Mouse (Mus musculus) left cerebral cortex, adult 2 months (tissue): ENCODE measurements around the gene Pdcd11. TPM values are rescaled to one million over a fixed set of nuclear protein-coding genes. Genes with fewer than 3 reads are reported as not detected.

Source experiments
- DNase-seq, 2 experiments: peaks; one replicate each; pipeline ENCODE4 v3.0.0; 2021 to 2022; ENCODE audit warnings: low spot score in 2 of 2, mixed read lengths in 1 of 2; ENCODE audit errors: extremely low spot score in 1 of 2
- H3K27ac ChIP-seq: fragments of 200-600 bp; 2 replicates; pipeline ENCODE4 v1.8.1; 2022
- H3K4me3 ChIP-seq: fragments of 200-600 bp; 2 replicates; pipeline ENCODE4 v1.8.1; 2022
- CTCF ChIP-seq: fragments of 200-600 bp; IDR thresholded peaks from 2 replicates; pipeline ENCODE4 v1.8.1; 2022; ENCODE audit warnings: antibody characterized with exemption, mild to moderate bottlenecking, moderate library complexity
- intact Hi-C: fragments of 180-260 bp; cut with DNase I; formaldehyde crosslinking; loops from one replicate; pipeline ENCODE4 v1.15.1; 2025
- long read RNA-seq, 2 experiments: library from polyadenylated mRNA; stranded (forward); transcript quantifications; one replicate each; pipeline ENCODE4 v2.0.0; 2021; ENCODE audit warnings: borderline mapping rate in 2 of 2
- total RNA-seq, 2 experiments: library from RNA; stranded (reverse); gene quantifications; 2 replicates each; pipeline ENCODE4 v1.2.3; 2021

Gene Pdcd11
- total RNA-seq, result 10 to 100 TPM; 15.6 to 16.4 TPM
- long read RNA-seq, experiment 1, full-length matches to known transcripts, result 9 of 20 reads
- long read RNA-seq, experiment 1, partial matches to known transcripts, result 8 of 20 reads
- long read RNA-seq, experiment 1, other reads (novel, unspliced or antisense), result 3 of 20 reads
- long read RNA-seq, experiment 2, full-length matches to known transcripts, result 8 of 22 reads
- long read RNA-seq, experiment 2, partial matches to known transcripts, result 7 of 22 reads
- long read RNA-seq, experiment 2, other reads (novel, unspliced or antisense), result 7 of 22 reads

DNA sequence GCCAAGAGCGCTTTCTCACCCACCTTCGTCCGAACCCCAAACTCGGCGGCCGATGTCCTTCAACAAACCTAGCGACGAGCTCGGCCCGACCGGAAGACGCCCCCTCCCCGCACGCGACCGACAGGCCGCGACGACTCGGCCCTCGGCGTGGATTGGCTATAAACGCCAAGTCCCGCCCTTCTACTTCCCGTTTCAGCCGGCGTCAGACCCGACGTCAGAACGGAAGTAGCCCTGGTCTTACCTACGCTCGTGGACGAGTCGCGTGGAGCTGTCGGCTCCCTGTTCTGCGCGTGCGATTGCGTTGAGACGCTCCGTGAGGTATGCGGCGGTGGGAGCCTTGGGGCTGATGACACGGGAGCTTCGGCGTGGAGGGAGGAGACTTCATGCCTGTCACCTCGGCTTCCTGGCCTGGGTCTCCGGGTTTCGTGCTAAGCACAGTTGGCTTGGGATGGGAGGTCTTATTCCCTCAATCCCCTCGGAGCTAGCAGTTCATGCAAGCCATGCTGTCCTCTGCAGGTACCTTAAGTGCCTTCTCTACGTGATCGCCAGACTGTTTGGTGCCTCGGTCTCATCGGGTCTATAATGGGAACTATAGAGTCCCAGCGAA, at the start of gene Pdcd11, which contains the start of gene Usmg5:
Gene Pdcd11, plus strand, starts transcription at position 219 of the 607 bp plus-strand sequence.
Gene Usmg5, minus strand, starts transcription at position 98 of the 607 bp plus-strand sequence.
- DNase-seq, result peak; percentile 97 to 98
- TF ChIP-seq CTCF, result no peak
- H3K4me3 ChIP-seq, result peak within 1 kb of the TSS; percentile 72
- intact Hi-C loops, result no loop called here
- peak within 1 kb of the TSS; percentile 99 for H3K27ac ChIP-seq

DNA sequence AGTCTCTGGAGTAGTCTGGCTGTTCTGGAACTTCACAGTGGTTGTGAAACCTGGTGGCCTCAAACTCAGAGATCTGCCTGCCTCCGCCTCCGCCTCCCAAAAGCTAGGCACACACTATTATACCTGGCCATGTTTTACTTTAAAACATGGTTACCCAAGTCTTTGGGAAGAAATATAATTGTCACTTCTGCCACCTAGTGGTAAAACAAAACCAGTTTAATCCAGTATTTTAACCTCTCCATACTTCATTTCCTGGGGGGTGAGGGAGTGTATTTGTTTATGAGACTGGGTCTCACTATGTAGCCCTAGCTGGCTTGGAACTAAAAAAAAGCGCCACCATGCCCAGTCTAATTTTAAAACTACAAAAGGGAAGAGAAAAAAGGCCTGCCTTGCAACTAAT, 47.0 kb upstream of the Pdcd11 start:
- intact Hi-C loops, result loop anchor here (5.0 kb wide), 1 partner anchor 281 kb away; the partner anchor contains the start of gene Cnnm2
- Histone ChIP-seq H3K4me3 (no peak overlapping the region), H3K27ac (no peak overlapping the region)
- DNase-seq, result no peak
- TF ChIP-seq CTCF, result peak; percentile 58

DNA sequence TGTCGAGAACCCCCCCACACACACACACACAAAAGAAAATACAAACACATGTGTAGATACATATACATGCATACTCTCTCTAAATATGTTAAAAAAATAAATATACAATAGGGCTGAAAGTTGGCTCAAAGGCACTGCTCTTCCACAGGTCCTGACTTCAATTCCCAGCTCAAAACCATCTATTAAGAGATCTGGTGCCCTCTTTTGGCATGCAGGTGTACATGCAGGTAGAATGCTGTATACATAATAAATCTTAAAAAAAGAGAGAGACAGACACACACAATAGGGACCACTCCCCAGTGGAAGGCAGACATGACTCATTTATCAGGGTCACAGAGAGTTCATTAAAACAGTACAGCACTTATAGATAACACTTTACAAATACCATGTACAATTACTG, 44.2 kb upstream of the Pdcd11 start:
- Histone ChIP-seq H3K4me3 (no peak overlapping the region), H3K27ac (no peak overlapping the region)
- intact Hi-C loops, result loop anchor here (5.0 kb wide), 1 partner anchor 374 kb away; the partner anchor contains the start of gene Cyp17a1
- no peak for DNase-seq
- peak; percentile 31 for TF ChIP-seq CTCF

DNA sequence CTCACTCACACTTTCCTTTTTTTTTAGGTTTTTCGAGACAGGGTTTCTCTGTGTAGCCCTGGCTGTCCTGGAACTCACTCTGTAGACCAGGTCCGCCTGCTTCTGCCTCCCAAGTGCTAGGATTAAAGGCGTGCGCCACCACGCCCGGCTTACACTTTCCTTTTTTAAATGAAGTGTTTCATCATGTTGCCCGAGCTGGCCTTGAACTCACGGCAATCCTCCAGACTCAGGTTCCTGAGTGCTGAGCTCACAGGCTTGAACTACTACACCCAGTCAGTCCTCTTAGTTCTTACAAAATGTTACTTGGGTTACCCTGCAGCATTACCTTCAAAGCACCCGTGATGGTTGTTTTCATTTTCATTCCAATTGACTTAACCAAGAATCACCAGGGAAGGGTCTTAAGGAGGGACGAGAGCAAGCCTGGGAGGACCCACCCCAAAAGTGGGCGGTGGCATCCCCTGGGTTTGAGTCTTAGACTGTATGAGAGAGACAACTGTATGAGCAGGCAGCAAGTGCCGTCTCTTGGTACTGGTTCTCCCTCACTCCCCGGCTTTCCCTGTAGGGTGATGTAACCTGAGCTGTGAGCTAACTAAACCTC, 43.2 kb upstream of the Pdcd11 start:
- DNase-seq, result no peak
- intact Hi-C loops, result loop anchor here (5.0 kb wide), 1 partner anchor 375 kb away; the partner anchor contains the start of gene Cyp17a1
- Histone ChIP-seq H3K27ac (no peak overlapping the region), H3K4me3 (no peak overlapping the region)
- no peak for TF ChIP-seq CTCF

DNA sequence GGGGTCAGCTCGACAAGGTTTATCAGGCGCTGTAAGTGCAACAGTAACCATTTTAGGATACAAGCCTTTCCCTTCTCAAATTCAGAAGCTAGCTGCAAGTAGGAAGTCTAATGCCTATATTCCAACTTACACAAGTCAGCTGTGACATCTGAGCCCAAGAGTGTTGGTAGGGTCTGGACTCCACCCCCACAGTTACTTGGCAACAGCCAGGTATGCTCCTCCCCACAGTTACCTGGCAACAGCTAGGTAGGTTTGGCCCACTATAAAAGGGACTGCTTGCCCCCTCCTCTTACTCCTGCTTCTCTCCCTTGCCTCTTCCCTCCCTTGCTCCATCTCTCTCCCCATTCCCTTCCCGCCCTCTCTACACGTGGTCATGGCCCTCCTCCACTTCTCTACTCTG, 41.5 kb upstream of the Pdcd11 start:
- no peak overlapping the region for H3K27ac ChIP-seq
- no peak for DNase-seq
- intact Hi-C loops, result loop anchor here (5.0 kb wide), 1 partner anchor 377 kb away; the partner anchor contains the start of gene Cyp17a1
- H3K4me3 ChIP-seq, result no peak overlapping the region
- no peak for TF ChIP-seq CTCF

DNA sequence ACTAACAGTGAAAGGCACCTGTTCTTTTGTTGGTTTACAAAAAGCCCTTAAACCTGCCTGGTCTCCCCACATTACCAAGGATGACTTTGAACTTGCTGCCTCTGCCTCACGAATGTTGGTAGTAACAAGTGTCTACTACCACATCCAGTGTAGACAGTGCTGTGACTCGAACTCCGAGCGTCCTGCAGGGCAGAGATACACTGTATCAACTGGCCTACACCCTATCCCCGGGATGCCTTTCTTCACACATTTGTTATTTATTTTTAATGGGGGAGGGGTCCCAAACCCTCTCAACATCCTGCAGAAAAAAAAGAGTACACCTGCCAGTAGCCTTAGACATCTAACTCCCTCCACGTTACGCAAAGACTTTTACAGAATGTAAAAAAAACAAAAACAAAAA, 40.7 kb upstream of the Pdcd11 start:
- TF ChIP-seq CTCF, result no peak
- H3K27ac ChIP-seq, result no peak overlapping the region; the same call in 1 of the 2 replicates
- intact Hi-C loops, result loop anchor here (5.0 kb wide), 1 partner anchor 378 kb away; the partner anchor contains the start of gene Cyp17a1

DNA sequence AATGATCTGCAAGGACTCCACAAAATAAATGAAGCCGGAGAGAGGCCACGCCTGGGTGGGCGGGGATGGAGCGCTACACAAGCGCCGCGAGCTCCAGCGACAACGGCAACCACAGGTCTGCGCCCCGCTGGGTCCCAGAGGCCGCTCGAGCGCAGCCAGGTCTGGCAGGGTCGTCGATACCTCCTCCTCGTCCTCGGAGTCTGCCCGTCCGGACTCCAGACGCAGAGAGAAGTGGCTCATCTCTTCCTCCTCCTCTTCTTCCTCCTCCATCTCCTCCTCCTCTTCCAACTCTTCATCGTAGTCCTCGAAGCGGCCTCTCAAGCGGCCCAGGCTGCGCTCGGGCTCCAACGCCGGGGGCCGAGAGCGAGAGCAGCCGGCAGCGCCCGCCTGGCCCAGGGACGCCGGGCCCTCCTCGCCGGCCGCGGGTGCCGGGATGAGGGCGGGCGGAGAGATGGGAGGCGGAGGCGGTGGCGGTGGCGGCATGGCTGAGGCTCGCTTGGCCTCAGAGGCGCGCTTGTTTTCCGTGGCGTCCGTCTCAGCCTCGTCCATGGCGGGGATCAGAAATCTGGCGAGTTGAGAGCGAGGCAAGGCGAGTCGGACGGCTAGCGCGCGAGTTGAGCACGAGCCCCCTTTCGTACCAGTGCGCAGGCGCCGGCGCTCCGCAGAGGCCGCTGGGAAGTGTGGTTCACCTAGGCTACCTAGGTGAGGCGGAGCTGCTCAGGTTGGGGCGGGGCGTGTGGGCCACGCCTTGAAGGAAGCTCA, 40.1 kb upstream of the Pdcd11 start, which contains the start of gene Pcgf6:
Gene Pcgf6, minus strand, starts transcription at position 636 of the 762 bp plus-strand sequence.
- peak within 1 kb of the TSS; percentile 84 for H3K27ac ChIP-seq
- H3K4me3 ChIP-seq, result peak within 1 kb of the TSS; percentile 73
- DNase-seq, result peak; percentile 84 to 87
- TF ChIP-seq CTCF, result no peak; the same call in 1 of the 2 replicates
- intact Hi-C loops, result loop anchor here (1.0 kb wide), 1 partner anchor 17 kb away; the partner anchor contains the start of gene Taf5

More for the DNA sequence above, 40.7 kb upstream of the Pdcd11 start:
- no peak for DNase-seq
- peak overlapping the region; percentile 73 for H3K4me3 ChIP-seq

DNA sequence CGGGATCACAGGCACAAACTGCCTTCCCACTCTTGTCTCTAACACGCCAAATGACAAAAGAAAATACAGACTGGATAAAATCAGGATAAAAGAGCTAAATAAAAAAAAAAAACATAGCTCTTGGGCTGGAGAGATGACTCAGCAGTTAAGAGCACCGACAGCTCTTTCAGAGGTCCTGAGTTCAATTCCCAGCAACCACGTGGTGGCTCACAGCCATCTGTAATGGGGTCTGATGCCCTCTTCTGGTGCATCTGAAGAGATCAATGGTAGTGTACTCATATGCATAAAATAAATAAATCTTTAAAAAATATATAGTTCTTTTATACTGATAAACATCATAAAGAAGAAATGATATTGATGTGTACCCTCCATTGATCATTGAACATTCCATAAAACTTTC, 37.6 kb upstream of the Pdcd11 start:
- Histone ChIP-seq H3K27ac (no peak overlapping the region), H3K4me3 (no peak overlapping the region)
- no peak for TF ChIP-seq CTCF
- no peak for DNase-seq
- intact Hi-C loops, result no loop called here

DNA sequence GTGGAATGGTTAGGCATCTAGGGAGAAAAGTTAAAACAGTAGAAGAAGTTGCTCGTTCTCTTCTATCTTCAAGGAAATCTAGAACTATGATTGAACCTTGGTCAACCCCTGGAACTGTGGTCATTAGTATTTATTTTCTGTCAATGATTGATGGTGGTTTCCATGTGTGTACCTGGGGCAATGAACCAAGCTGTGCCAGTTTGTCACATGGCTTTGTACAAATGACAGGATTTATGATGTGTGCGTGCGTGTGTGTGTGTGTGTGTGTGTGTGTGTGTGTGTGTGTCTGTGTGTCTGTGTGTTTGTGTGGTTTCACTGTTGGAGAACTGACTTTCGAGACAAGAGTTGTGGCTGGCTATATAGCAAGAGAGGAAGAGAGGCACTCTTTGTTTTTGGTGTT, 37.1 kb upstream of the Pdcd11 start:
- Histone ChIP-seq H3K4me3 (no peak overlapping the region), H3K27ac (no peak overlapping the region)
- no peak for TF ChIP-seq CTCF
- no peak for DNase-seq
- intact Hi-C loops, result no loop called here

DNA sequence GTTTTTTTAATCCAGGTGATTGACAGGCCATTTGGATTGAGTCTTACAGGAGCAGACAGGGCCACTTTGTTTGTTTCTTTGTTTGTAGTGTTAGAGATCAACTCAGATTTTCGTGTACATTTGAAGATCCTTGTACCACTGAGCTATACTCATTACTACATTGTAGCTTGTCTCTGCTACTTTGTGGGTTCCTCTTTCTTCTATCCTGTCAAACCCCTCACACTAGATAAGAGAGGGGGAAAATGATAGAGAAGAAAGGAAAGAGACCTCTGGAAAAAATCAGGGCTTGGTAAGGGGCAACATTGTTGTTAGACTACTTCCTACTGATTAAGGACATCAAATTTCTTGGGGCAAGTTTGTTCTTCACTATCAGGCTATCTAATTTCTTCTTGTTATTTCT, 32.9 kb upstream of the Pdcd11 start:
- no peak overlapping the region for H3K4me3 ChIP-seq
- intact Hi-C loops, result no loop called here
- no peak for DNase-seq
- no peak for TF ChIP-seq CTCF
- no peak overlapping the region for H3K27ac ChIP-seq

DNA sequence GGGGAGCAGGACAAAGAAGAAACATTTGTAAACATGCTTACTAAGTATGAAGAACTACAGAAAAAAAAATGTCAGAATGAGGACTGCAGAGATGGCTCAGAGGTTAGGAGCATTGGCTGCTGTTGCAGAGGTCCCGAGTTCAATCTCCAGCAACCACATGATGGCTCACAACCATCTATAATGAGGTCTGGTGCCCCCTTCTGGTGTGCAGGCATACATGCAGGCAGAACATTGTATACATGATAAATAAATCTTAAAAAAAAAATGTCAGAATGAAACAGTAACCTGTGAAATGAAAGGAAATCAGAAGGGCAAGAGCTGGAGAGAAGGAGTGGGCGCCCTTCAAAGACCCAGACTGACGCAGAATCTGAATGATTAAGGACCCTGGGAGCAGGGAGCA, 24.7 kb upstream of the Pdcd11 start:
- Histone ChIP-seq H3K27ac (no peak overlapping the region), H3K4me3 (no peak overlapping the region)
- peak; percentile 27 for TF ChIP-seq CTCF
- intact Hi-C loops, result no loop called here
- no peak for DNase-seq
